Mouse (Mus musculus) retina, adult 2 months (tissue): ENCODE results near the gene Senp1.
A peak's percentile ranks its signal among the peaks of the same experiment; 100 is the strongest.

Experiments used
- DNase-seq: peaks from one replicate; pipeline ENCODE4 v3.0.0-alpha.2; 2012; ENCODE audit warnings: low read depth, low spot score

Gene Senp1

DNA sequence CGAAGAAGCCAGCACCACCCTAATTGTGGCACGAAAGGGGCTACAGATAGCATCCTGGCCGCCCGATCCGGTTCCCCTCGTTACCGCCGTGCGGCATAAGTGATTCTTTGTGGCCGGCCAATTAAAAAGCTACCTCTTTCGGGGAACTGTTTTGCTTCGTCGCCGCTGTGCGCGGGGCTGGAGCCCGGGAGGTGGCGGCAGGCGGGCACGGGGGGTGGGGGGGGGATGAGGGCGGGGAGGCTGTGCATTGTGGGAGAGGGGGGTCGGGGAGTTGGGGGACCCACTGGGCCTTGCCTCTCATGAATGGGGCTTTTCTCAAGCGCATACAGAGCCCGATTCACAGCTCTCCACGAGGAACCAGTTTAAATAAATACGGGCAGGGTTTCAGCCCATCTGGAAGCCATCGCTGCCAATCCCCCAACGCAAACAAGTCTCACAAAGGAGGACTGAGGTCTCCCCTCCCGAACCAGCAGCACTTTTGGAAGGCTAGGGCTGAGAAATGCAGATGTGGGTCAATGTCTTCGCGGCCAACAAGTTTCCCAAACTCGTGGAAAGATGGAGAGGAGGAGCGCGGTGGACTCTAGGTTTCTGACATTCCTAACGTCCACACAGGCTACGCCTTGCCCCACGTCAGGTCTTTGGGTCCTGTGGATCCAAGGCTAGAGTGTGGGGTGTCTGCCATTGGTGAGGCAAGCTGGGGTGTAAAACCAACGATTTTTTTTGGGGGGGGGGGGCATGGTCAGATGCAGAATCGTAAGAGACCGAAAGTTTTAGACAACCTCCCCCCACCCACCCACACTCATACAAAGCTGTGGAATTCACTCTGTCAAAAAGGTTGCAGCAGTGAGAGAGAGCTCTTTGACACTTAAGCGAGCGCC, 91.2 kb downstream of the Senp1 start:
- no peak for DNase-seq

DNA sequence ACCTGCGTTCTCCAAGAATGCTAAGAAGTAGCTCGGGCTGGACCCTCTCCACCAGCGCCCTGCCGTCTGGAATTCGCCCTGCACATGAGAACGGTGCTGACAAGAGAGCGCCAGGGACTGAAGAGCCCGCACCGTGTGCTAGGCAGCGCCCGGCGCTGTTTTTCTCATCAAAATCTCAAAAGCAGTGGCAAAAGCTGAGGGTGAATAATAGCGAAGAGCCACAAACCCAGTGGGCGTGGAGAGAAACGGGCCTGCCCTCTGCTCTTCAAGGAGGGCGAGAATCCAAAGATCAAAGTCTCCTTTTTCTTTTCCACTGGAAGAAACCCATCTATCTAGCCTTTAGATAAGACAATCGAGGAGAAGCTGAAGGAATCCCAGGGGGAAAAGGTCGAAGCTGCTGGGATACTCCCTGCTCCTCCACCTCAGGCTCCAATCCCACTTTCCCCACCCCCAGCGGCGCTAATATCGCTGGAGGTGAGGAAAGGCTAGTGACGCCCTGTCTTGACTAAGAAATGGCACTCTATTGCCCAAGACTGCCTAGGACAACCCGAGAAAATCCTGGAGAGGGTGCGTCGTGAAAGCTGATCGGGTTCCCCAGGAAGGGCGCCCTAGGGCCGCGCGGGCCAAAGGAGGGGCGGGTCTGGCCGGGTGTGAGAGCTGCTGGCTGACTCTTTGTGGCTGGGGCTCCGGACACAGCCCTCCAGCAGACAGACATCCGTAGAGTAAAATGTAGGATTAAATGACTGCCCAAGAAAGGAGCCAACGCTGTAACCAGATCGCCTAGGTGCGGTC, 92.0 kb downstream of the Senp1 start:
- DNase-seq: no peak

DNA sequence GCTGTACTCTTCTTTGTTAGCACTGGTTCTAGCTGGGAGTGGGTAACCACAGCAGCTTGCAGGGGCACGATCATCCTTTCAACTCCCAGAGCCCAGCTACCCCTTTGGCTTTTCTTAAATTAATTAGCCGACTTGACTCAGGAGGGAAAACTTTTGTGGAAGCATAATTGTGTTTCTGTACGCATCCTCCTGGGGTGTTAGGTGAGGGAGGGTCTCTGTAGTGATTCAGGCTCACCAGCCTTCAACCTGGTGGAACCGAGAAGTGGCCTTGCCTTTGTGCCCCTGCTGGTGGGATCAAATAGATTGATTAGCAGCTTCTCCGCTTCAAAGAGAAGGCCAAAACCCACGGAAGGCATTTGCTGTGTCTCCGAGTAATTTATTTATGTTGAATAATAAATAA, 93.6 kb downstream of the Senp1 start:
- no peak for DNase-seq

DNA sequence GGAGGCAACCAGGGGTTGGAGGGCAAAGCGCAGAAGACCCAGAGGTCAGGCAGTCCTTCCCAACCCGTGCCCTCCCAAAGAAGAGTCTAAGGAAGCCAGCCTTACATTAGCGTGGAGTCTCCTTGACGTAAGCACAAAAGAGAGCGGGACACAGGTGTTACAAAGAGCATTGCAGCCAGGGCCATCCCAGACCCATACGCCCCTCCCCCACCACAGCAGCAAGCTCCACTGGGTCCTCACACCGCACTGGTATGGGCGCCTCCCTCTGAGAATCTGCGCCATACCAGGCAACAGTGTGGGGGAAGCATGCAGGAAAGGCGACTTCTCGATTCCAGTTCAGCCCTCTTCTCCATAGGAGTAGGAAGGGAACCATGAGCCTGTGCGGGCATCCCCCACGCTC, 94.0 kb downstream of the Senp1 start:
- no peak for DNase-seq

DNA sequence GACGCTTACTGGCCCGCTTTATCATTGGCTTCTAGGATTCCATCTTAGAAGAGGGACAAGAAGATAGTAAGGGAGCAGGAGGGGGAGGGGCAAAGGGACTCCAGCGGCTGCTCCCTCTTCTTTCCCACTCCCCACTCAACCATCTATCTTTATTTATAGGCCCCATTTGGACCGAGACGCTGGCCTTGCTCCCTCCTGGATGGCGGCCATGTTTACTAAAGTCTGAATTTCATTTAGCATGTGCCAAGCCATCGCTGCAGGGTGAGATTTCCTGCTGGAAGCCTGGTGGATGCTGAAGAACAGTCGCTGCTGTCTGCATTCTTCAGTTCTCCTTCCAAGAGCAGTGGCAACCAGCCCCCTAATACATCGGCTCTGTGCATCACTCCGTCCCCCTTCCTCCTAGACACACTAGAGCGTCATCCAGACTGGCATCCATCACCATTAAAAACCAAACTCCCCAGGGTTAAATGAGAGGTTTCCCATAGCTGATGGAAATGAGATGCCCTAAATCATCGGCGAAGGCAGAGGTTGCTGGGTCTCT, 96.8 kb downstream of the Senp1 start:
- no peak for DNase-seq

DNA sequence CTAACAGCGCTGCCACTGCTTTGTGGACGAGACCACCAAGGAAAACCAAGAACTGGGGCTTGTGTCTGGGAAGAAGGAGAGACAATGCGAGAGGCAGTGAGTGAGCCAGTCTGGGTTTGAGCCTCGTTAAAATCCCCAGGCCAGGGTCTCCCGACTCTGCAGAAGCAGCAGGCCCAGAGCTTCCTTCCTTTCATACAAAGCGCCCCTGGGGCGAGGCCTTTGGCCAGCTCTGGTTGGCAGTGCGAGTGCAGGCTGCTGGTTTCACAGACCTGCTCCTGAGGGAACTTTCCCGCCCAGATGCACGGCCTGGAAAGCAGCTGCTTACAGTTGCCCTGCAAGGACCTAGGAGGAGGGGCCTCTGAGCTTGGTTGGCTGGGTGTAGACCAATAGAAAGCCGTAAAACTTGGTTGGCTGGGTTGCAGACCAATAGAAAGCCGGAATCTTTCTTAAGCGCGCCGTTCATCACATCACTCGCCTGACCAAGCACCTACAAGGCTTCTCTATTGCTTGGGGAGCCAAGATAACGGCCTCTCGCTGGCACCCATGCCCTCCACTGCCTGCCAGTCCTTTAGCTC, 100.7 kb downstream of the Senp1 start:
- DNase-seq: peak; percentile 86

DNA sequence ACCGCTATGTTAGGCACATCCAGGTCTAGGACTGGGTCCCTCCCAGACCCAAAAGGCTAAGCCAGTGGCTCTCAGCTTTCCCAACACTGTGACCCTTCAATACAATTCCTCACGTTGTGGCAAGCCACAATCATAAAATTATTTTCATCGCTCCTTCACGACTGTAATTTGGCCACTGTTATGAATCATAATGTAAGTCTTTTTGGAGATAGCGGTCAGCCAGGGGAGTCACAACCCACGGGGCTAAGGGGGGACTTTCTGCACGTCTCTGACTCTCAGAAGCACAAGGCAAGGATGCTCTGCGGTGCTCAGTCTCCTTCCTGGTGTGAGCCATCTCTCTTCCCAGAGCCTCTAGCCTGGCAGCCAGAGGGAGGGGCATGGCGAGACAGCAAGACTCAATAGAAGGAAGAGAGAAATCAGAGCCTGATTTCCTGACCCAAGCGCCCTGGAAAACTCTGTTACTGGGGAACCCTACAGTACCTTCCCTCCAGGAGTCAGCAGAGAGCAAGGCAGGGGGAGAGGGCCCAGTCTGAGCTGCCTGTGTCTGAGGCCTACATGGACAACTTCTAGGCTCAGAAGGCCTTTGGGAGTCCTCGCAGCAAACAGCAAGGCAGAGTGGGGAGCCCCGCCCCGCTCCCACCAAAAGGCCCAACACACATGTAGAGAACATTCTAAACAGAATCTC, 101.4 kb downstream of the Senp1 start:
- no peak for DNase-seq

DNA sequence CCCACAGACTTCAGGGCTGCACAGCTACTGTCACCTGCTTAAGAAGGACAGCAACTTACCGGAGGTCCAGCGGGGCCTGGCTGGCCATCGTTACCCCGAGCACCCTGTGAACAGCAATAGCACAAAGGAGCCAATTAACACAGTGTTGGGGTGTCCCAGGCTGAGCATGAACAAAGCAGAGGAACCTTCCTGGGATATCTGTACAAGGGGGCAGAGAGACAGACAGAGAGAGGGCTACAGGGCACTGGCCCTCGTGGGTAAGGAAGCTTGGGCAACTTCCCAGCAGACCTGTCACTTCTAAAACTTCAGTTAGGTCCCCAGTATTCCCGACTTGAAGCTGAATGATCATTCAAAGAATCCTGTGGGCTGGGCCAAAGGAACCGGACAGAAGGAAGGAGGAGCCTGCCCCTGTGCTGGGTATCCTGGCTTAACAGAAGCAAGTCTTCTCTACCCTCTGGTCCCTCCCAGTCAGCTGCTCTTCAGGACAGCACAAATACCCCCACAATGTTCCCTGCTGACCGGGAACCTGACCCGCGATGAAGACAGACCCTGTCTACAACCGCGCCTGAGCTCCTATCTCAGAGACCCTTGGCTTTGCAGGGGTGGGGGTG, 102.2 kb downstream of the Senp1 start:
- DNase-seq: no peak

DNA sequence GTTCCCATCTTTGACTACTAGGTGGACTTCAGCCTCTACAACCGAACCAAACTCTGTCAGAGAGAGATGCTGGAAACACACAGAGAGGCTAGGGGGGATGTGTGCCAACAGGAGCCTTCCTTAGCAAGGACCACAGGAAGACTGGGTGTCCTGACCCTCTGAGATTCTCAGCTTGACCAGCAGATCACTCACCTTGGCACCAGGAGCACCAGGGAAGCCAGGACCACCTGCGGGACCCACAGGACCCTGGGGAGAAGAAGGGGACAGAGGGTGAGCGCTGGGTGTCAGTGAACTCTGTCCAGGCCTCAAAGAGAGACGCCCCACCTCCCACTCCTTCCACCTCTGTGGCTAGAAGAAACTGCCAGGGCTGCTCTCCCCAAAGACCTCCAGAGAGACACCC, 102.8 kb downstream of the Senp1 start:
- no peak for DNase-seq

DNA sequence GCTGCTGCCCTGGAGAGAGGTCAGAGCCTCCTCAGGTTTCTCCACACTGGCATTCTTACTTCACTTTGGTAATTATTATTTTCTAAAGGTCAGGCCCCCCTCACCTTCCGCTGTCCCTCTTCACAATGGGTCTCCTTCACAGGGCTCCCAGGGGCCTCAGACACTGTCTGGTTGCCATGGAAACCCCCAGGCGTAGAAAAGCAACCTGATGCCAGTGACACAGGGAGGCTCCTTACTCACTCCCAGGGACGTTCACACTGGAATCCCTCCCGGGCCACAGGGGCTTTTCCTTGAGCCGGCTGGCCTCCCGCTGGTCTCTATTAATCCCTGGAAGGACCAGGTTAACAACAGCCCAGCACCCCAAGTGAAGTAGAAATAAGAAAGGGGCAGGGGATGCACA, 103.4 kb downstream of the Senp1 start:
- DNase-seq: no peak

DNA sequence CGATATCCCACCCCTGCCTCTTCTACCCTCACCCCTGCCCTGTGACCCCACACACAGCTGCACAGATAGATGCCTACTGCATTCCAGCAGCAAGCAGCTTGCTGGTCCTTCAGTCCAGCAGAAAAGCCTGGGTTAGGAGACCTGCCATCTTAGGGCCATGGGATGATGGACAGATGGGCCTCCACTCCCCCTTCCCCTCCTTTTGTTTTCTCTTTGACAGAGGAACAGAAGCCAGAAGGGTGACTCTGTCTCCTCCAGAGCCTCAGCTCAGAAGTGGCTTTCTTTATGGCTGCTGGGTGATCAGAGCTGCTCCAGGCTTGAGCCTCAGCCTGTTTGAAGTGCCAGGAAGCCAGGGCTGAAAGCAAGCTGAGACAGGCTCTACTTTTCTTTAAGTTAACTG, 104.0 kb downstream of the Senp1 start:
- no peak for DNase-seq
